Mouse (Mus musculus) lung, postnatal 0 days (tissue): ENCODE measurements around the gene Jagn1.

ENCODE experiments used
- CTCF ChIP-seq: IDR thresholded peaks from 2 replicates; pipeline ENCODE4 v1.5.1; 2016; ENCODE audit warnings: antibody characterized with exemption, mild to moderate bottlenecking
- EP300 ChIP-seq: IDR thresholded peaks from 2 replicates; pipeline ENCODE4 v1.6.1; 2016; ENCODE audit warnings: antibody characterized with exemption, mild to moderate bottlenecking, control low read depth

- TF ChIP-seq CTCF (no peak), EP300 (no peak)
Observed at GRCm38 (mm10) chr6:113423000-113423399, 19.4 kb upstream of the Jagn1 start.
